Mouse (Mus musculus) ES-Bruce4 (cell line): ENCODE results near the gene Serpina9.

Experiments
- CTCF ChIP-seq: IDR thresholded peaks from one replicate; pipeline ENCODE4 v1.8.1; 2011; ENCODE audit warnings: low read depth, low read length
- EP300 ChIP-seq: IDR thresholded peaks from 2 replicates; pipeline ENCODE4 v1.6.1; 2011; ENCODE audit warnings: low read depth, low read length; ENCODE audit not compliant: insufficient read depth

DNA sequence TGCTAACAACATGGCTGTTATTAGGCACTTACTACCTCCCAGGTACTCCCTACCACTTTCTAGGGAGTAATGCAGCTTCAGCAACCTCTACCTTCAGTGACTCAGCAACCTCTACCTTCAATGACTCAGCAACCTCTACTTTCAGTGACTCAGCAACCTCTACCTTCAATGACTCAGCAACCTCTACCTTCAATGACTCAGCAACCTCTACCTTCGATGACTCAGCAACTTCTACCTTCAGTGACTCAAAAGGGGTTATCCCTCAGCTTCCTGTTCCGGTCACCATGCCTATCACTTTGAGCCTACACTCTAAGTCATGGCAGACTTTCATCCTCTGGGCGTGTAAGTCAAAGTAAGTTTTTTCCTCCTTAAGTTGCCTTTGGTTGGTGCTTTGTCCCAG lies 13.0 kb downstream of the Serpina9 start:
- no peak for TF ChIP-seq CTCF
- no peak for TF ChIP-seq EP300
